Mouse (Mus musculus) kidney, embryonic 14.5 days (tissue): ENCODE measurements around the gene Col5a1. TPM values are rescaled to one million over a fixed set of nuclear protein-coding genes. Genes with fewer than 3 reads are reported as not detected.

ENCODE experiments used
- ATAC-seq: fragments of 200-750 bp; cut with Nextera tagmentation; 2 replicates; pipeline ENCODE4 v1.8.0; 2017; ENCODE audit warnings: moderate number of reproducible peaks, mild to moderate bottlenecking, moderate TSS enrichment, moderate library complexity; ENCODE audit not compliant: low FRiP score, low TSS enrichment
- H3K27ac ChIP-seq: fragments of 300-500 bp; sonication (generic); 2 replicates; pipeline ENCODE4 v1.5.1; 2014; ENCODE audit warnings: low read depth, mild to moderate bottlenecking, low read length, moderate library complexity, mixed read lengths
- H3K27me3 ChIP-seq: fragments of 300-500 bp; sonication (generic); 2 replicates; pipeline ENCODE4 v1.6.1; 2014; ENCODE audit warnings: mild to moderate bottlenecking, low read length; ENCODE audit not compliant: control insufficient read depth, insufficient read depth
- H3K36me3 ChIP-seq: fragments of 300-500 bp; sonication (generic); 2 replicates; pipeline ENCODE4 v1.6.1; 2014; ENCODE audit warnings: low read length, mixed read lengths; ENCODE audit not compliant: control insufficient read depth, insufficient read depth
- H3K4me1 ChIP-seq: fragments of 300-500 bp; sonication (generic); 2 replicates; pipeline ENCODE4 v1.6.1; 2014; ENCODE audit warnings: low read length, mixed read lengths; ENCODE audit not compliant: control insufficient read depth, insufficient read depth
- H3K4me2 ChIP-seq: fragments of 300-500 bp; sonication (generic); replicated peaks from 2 replicates; pipeline ENCODE4 v1.6.1; 2014; ENCODE audit warnings: low read depth, mild to moderate bottlenecking, low read length
- H3K4me3 ChIP-seq: fragments of 300-500 bp; sonication (generic); 2 replicates; pipeline ENCODE4 v1.5.1; 2014; ENCODE audit warnings: mild to moderate bottlenecking, low read length
- H3K9ac ChIP-seq: fragments of 300-500 bp; sonication (generic); 2 replicates; pipeline ENCODE4 v1.6.1; 2014; ENCODE audit warnings: low read depth, mild to moderate bottlenecking, low read length, moderate library complexity
- H3K9me3 ChIP-seq: fragments of 300-500 bp; sonication (generic); 2 replicates; pipeline ENCODE4 v1.6.1; 2016; ENCODE audit warnings: low read length; ENCODE audit not compliant: control insufficient read depth
- WGBS: fragments of 180-500 bp; shearing (Covaris S2); extraction: QIAGEN DNeasy Blood & Tissue Kit; methylation state at CpG from one replicate; pipeline ENCODE4 v1.1.7; 2014; 5-methylcytosine and 5-hydroxymethylcytosine counted together
- polyA plus RNA-seq: library from polyadenylated mRNA; unstranded; fragments of >200 nt; fragmentation: Nextera tagmentation; extraction: Ambion mirVana; gene quantifications from 2 replicates; pipeline ENCODE4 v1.2.1, GENCODE M21; 2014

Col5a1 gene
- polyA plus RNA-seq, 1 experiment from 2014 or later, result 42.3 TPM

GRCm38 (mm10) chr2:28084768-28085167 is 198.5 kb downstream of the Col5a1 start, which contains the start of gene Fcnb:
Gene Fcnb, minus strand, starts transcription at chr2:28084885.
- Histone ChIP-seq H3K9ac (no peak within 1 kb of the TSS), H3K9me3 (no peaks in the 10 kb centered on the region; the same call in 1 of the 2 replicates), H3K4me1 (no peaks in the 10 kb centered on the region), H3K27me3 (no peaks in the 10 kb centered on the region), H3K36me3 (no peaks in the 10 kb centered on the region), H3K4me3 (no peak within 1 kb of the TSS), H3K27ac (no peak within 1 kb of the TSS), H3K4me2 (no peak within 1 kb of the TSS)
- 91% methylated on average over 3 of the region's 3 CpGs for WGBS
- no peak for ATAC-seq

- H3K36me3 ChIP-seq, result no peaks in the 10 kb centered on the region
- H3K4me3 ChIP-seq, result no peak overlapping the region
- no peaks in the 10 kb centered on the region for H3K4me1 ChIP-seq
- no peak for ATAC-seq
- 82% methylated on average over 10 of the region's 10 CpGs for WGBS
- no peaks in the 10 kb centered on the region; the same call in 1 of the 2 replicates for H3K9me3 ChIP-seq
- H3K27ac ChIP-seq, result no peak overlapping the region
- no peak overlapping the region for H3K4me2 ChIP-seq
- H3K9ac ChIP-seq, result no peak overlapping the region
- no peaks in the 10 kb centered on the region for H3K27me3 ChIP-seq
Observed at GRCm38 (mm10) chr2:28086112-28086511, 199.9 kb downstream of the Col5a1 start.

GRCm38 (mm10) chr2:28089095-28089494 is 202.9 kb downstream of the Col5a1 start:
- H3K36me3 ChIP-seq, result no peaks in the 10 kb centered on the region
- no peak overlapping the region for H3K4me3 ChIP-seq
- 51% methylated on average over 5 of the region's 5 CpGs for WGBS
- no peak for ATAC-seq
- H3K27ac ChIP-seq, result no peak overlapping the region
- no peak overlapping the region for H3K9ac ChIP-seq
- H3K4me2 ChIP-seq, result no peak overlapping the region
- no peaks in the 10 kb centered on the region for H3K27me3 ChIP-seq
- H3K4me1 ChIP-seq, result no peaks in the 10 kb centered on the region
- no peaks in the 10 kb centered on the region for H3K9me3 ChIP-seq

Other genes with a start within 250 kb of the Col5a1 start
- 5.9 and 6.2 TPM in 2 replicates for gene Rxra, start 210.0 kb upstream of the Col5a1 start, polyA plus RNA-seq
- gene Fcnb, start 198.5 kb downstream of the Col5a1 start, polyA plus RNA-seq, result not detected in 2 replicates